Mouse (Mus musculus) midbrain, embryonic 10.5 days (tissue): ENCODE measurements around the gene Ccdc155. TPM values are rescaled to one million over a fixed set of nuclear protein-coding genes. Genes with fewer than 3 reads are reported as not detected.

Experiments used
- microRNA-seq: library from miRNA; unstranded; fragments of <30 nt; microRNA quantifications from one replicate; pipeline ENCODE4, GENCODE M21; 2017
- polyA plus RNA-seq: library from polyadenylated mRNA; unstranded; fragments of >200 nt; fragmentation: Nextera tagmentation; extraction: Ambion mirVana; gene quantifications from 2 replicates; pipeline ENCODE4 v1.2.1, GENCODE M21; 2016

The Ccdc155 gene
- polyA plus RNA-seq, 1 experiment from 2014 or later, result 0.73 TPM

Small RNAs within 50 kb of the gene (microRNA-seq; reads per million reads assigned to microRNA genes)
- not detected for gene Mir7055

Other genes with a start within 250 kb of the Ccdc155 start
- 22.3 and 26.8 TPM in 2 replicates for gene Cpt1c, start 230.0 kb downstream of the Ccdc155 start, polyA plus RNA-seq
- 908 and 945 TPM in 2 replicates for gene Prmt1, start 218.3 kb downstream of the Ccdc155 start, polyA plus RNA-seq
- 69.5 and 71.2 TPM in 2 replicates for gene Irf3, start 207.2 kb downstream of the Ccdc155 start, polyA plus RNA-seq
- 77.4 and 78.4 TPM in 2 replicates for gene Bcl2l12, start 206.2 kb downstream of the Ccdc155 start, polyA plus RNA-seq
- 39.6 and 44.8 TPM in 2 replicates for gene Scaf1, start 188.5 kb downstream of the Ccdc155 start, polyA plus RNA-seq
- 22.0 and 23.6 TPM in 2 replicates for gene Rras, start 186.9 kb downstream of the Ccdc155 start, polyA plus RNA-seq
- 10.8 and 11.3 TPM in 2 replicates for gene Prr12, start 152.0 kb downstream of the Ccdc155 start, polyA plus RNA-seq
- gene Nosip, start 142.5 kb downstream of the Ccdc155 start, polyA plus RNA-seq, result 63.0 and 66.7 TPM in 2 replicates
- gene Prrg2, start 142.2 kb downstream of the Ccdc155 start, polyA plus RNA-seq, result 17.0 and 17.3 TPM in 2 replicates
- 122 and 128 TPM in 2 replicates for gene Rcn3, start 112.7 kb downstream of the Ccdc155 start, polyA plus RNA-seq
- 12.0 and 15.3 TPM in 2 replicates for gene Fcgrt, start 101.0 kb downstream of the Ccdc155 start, polyA plus RNA-seq
- gene Rps11, start 80.5 kb downstream of the Ccdc155 start, polyA plus RNA-seq, result 1,493 and 1,787 TPM in 2 replicates
- 1,083 and 1,243 TPM in 2 replicates for gene Rpl13a, start 76.1 kb downstream of the Ccdc155 start, polyA plus RNA-seq
- 0.11 and 0.19 TPM in 2 replicates for gene Gm45713, start 68.7 kb downstream of the Ccdc155 start, polyA plus RNA-seq
- gene Flt3l, start 68.5 kb downstream of the Ccdc155 start, polyA plus RNA-seq, result 1.1 and 1.4 TPM in 2 replicates
- gene Pih1d1, start 50.6 kb downstream of the Ccdc155 start, polyA plus RNA-seq, result 108 and 111 TPM in 2 replicates
- gene Aldh16a1, start 50.3 kb downstream of the Ccdc155 start, polyA plus RNA-seq, result 45.7 and 51.2 TPM in 2 replicates
- gene Slc17a7, start 40.9 kb downstream of the Ccdc155 start, polyA plus RNA-seq, result 0.25 and 0.52 TPM in 2 replicates
- not detected in 2 replicates for gene Gfy, start 25.3 kb downstream of the Ccdc155 start, polyA plus RNA-seq
- not detected in 2 replicates for gene Pth2, start 23.9 kb downstream of the Ccdc155 start, polyA plus RNA-seq
- gene Dkkl1, start 7.3 kb upstream of the Ccdc155 start, polyA plus RNA-seq, result 0.72 and 1.4 TPM in 2 replicates
- 365 and 367 TPM in 2 replicates for gene Tead2, start 10.9 kb upstream of the Ccdc155 start, polyA plus RNA-seq
- 0.43 and 0.65 TPM in 2 replicates for gene Cd37, start 34.2 kb upstream of the Ccdc155 start, polyA plus RNA-seq
- 0.07 TPM in 1 of 2 replicates, not detected in the other for gene Slc6a16, start 36.2 kb upstream of the Ccdc155 start, polyA plus RNA-seq
- gene Slc6a21, start 72.6 kb upstream of the Ccdc155 start, polyA plus RNA-seq, result not detected in 2 replicates
- 7.0 and 9.6 TPM in 2 replicates for gene Trpm4, start 128.9 kb upstream of the Ccdc155 start, polyA plus RNA-seq
- gene Hrc, start 130.4 kb upstream of the Ccdc155 start, polyA plus RNA-seq, result 0.12 and 0.29 TPM in 2 replicates
- gene Ppfia3, start 162.1 kb upstream of the Ccdc155 start, polyA plus RNA-seq, result 6.4 and 7.4 TPM in 2 replicates
- gene Lin7b, start 165.7 kb upstream of the Ccdc155 start, polyA plus RNA-seq, result 1.0 and 1.4 TPM in 2 replicates
- gene Snrnp70, start 190.8 kb upstream of the Ccdc155 start, polyA plus RNA-seq, result 254 and 268 TPM in 2 replicates
- gene Kcna7, start 200.8 kb upstream of the Ccdc155 start, polyA plus RNA-seq, result not detected in 2 replicates
- 0.51 and 0.61 TPM in 2 replicates for gene Ntf5, start 208.8 kb upstream of the Ccdc155 start, polyA plus RNA-seq
- gene Lhb, start 215.9 kb upstream of the Ccdc155 start, polyA plus RNA-seq, result not detected in 2 replicates
- gene Gys1, start 230.0 kb upstream of the Ccdc155 start, polyA plus RNA-seq, result 41.7 and 41.9 TPM in 2 replicates
- gene Ruvbl2, start 233.2 kb upstream of the Ccdc155 start, polyA plus RNA-seq, result 202 and 222 TPM in 2 replicates